Mouse (Mus musculus) layer of hippocampus, adult 9-11 months (tissue): ENCODE data around the gene Wrnip1.

Source experiments
- DNase-seq: peaks from one replicate; pipeline ENCODE4 v3.0.0; 2022

Wrnip1 gene

DNA sequence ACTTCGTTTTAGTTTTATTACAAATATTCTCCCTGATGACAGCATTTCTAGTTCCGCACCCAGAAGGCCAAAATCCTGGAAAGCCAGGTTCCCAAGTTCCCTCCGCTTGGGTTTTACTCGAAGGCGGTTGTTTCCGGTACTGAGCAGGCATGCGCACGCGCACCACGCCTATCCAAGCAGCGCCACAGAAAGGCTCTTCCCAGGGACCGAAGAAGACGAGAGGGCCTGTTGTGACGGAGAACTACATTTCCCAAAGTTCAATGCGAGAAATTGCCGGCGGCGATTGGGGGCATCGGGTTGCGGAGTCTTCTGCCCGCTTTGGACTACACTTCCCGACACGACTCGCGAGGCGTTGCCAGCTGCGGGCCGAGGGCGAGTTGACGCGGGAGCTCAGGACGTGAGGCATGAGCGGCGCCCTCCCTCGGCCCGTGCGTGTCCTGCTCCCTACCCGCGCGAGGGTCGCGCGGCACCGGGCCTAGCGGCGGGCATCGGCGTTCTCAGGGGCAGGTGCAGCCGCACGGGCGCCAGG lies at the start of gene Wrnip1:
Gene Wrnip1 (plus strand): TSS at position 346 of the 529 bp plus-strand sequence.
- peak; percentile 99 for DNase-seq

- no peak for DNase-seq
Observed at GRCm38 (mm10) chr13:32752066-32752657, 49.7 kb upstream of the Wrnip1 start.

- no peak for DNase-seq
Observed at GRCm38 (mm10) chr13:32759036-32759435, 42.8 kb upstream of the Wrnip1 start.

GRCm38 (mm10) chr13:32760795-32761194 lies 41.0 kb upstream of the Wrnip1 start:
- no peak for DNase-seq

DNA sequence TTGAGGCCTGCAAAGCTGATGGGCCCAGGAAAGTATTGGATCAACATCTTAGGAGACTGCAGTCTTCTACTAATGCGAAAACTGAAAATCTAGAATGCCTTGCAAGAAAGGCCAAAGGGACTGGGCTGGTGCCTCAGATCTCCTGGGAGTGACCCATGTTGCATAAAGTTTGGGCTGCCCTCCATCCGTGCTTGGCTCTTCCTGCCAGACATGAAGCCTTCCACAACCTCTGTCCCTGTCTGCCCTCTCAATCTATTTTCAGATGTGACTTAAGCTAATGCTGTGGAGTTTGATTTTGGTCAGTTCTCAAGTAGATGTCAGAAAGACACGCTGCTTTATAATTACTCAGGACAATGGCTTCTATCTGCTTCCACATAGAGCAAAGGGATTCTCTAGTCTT lies 38.7 kb upstream of the Wrnip1 start:
- DNase-seq = no peak

- no peak for DNase-seq
Observed at GRCm38 (mm10) chr13:32764448-32764847, 37.4 kb upstream of the Wrnip1 start.

DNA sequence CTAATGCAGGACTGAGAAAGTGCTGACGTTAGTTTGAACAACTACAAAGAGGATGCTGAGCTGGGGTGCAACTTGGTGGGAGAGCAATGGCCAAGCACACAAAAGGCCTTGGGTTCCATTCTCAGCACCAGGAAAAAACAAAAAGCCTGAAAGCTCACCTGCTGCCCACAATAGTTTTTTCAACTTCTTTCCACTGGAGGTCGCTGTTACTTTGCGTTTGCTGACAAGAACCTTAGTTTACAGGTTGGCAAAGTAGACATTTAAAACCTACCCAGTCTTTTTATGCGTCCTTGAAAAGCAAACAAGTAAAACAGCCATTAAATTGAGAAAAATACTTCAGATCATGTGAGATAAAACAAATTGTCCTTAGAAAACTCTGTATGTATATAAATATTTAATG lies 33.7 kb upstream of the Wrnip1 start:
- DNase-seq = no peak

DNA sequence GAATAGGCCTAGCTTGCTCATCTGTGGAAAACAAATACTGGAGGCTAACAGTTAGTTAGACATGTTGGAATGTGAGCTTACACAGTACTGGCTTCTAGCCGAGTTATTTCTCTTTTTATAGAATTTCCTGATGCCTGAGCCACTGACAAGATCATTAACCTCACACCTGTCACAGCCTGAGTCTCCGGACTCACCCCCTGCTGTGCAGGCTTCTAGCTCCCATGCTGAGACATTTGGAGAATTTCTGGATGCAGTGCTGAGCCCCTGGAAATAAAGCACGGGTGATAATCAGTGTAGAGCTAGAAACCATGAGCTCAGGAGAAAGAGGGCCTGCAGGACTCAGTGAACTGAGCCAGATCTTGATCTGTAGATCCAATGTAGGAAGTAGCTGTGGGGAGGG lies 31.9 kb upstream of the Wrnip1 start:
- DNase-seq = no peak

- DNase-seq = no peak
Observed at GRCm38 (mm10) chr13:32775889-32776288, 25.9 kb upstream of the Wrnip1 start.

DNA sequence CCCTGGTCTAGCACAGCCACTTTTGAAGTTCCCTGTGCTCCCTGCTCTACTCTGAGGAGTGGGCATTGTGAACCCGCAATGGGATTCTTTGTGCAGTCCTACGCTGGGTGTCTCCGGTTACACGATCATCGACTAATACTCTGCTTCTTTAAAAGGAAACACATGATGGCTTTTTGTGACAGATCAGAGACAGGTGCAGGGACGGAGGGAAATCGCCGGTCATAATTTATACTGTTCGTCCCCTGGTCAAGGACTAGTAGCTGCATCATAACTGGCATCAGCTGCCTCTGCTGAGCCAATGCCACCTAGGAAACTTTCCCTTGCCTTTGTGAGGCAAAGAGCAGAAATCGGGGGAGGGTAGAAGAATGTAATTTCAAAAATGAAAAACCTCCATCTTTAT lies 25.5 kb upstream of the Wrnip1 start:
- DNase-seq = no peak

- no peak for DNase-seq
Observed at GRCm38 (mm10) chr13:32778861-32779260, 23.0 kb upstream of the Wrnip1 start.

- no peak for DNase-seq
Observed at GRCm38 (mm10) chr13:32783055-32783454, 18.8 kb upstream of the Wrnip1 start.

- DNase-seq = no peak
Observed at GRCm38 (mm10) chr13:32783816-32784215, 18.0 kb upstream of the Wrnip1 start, which contains the start of gene Mylk4. Mylk4 (minus strand) TSS chr13:32783954.

GRCm38 (mm10) chr13:32787584-32787983 lies 14.3 kb upstream of the Wrnip1 start:
- no peak for DNase-seq

DNA sequence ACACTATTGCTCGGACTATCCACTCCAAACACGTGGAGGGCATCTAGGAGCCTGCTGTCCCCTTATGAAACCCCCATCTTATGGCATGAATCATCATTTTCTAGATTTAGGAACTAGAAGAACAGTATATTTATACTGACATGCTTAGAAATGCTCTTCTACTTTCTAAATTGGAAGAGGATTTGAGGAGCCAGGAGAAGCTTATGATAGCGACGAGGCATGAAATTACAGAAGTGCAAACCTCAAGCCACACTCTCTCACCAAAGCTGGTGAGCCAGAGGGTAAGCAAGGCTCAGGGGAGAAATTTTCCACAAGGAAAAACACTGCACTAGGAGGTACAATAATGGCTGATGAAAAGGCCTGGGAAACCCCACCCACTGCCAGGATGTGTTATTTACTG lies 12.1 kb upstream of the Wrnip1 start:
- no peak for DNase-seq

DNA sequence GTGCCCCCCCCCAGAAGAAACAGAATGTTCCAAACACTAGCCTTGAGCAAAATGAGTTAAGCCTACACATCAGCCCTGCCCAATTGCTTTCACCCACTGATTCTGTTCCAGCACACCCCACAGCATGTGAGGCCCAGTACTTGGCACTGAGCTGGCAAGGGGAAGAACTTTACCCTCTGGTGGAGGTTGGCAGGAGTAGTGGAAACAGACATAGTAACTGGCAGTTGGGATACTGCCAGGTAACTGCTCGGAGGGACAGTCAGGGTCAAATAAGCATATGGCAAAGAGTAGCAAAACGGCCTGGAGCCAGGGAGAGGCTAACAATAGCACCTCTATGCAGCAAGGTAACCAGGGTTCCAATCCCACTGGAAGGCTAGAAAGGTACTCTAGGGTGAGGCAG lies 7.2 kb upstream of the Wrnip1 start:
- DNase-seq = no peak

DNA sequence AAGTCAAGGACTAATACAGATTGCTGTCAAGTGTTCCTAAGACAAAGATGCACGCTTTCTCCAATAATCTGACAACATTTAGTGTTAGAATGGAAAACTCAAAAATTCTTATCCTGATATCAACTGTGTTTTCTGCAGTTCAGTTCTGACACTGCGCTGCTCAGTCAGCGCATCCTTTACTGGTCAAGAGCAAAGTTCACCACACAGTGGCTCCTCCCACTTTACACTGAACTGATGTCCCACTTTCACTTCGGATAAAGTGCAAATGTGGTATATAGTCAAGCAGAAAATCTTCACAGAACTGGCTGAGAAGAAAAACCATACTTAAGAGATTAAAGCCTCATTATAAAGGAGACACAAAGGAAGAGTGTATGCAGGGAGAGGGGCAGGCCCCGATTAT lies 6.7 kb upstream of the Wrnip1 start:
- DNase-seq = no peak

DNA sequence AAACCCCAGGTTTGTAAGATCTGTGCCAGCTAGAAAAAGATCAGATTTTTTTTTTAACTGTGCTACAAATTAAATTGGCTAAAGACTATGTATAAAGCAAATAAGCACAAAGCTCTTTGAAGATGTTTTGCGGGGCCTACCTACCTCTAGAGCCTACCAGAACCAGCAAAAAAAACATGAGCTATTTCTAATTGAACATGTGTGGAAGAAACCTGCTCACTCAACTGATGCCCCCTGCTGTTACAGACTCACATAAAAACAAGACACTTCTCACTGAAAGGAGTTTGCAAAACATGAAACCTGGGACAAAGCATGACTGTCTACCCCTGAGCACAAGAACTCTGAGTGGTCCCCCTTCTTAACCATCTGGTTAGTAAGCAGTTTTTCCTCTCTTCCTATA lies 4.8 kb upstream of the Wrnip1 start:
- no peak for DNase-seq

DNA sequence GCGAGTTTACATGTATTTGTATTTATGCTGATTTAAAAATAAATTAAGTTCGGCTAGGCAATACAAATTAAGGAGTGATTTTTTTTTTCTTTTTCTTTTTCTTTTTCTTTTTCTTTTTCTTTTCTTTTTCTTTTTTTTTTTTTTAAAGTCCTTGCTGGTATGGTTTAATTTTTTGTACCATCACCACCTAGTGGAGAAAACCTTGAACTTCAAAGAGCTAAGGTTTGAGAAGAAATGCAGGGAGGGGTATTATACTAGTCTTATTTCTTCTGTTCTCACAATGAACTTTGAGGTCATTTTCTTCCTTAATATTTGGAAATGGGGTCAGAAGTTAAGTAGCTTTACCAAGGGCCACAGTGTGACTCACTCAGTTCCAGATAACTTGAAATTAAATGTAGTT lies 2.7 kb upstream of the Wrnip1 start:
- DNase-seq = no peak

DNA sequence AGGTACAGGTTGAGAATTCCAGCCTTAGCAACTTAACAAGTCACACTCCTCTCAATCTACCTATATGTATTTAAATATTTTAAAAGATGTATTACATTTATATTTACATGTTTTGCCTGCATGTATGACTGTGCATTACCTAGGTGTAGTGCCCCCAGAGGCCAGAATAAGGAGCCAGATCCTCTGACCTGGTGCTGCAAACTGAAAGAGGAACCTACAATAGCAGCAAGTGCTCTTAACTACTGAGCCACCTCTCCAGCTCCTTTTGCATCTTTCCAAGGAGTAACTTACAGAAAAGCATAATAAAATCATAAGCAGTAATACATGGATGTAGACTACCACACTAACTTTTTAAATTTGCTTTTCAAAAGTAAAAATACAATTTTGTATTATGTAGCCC lies 979 bp upstream of the Wrnip1 start:
- no peak for DNase-seq

DNA sequence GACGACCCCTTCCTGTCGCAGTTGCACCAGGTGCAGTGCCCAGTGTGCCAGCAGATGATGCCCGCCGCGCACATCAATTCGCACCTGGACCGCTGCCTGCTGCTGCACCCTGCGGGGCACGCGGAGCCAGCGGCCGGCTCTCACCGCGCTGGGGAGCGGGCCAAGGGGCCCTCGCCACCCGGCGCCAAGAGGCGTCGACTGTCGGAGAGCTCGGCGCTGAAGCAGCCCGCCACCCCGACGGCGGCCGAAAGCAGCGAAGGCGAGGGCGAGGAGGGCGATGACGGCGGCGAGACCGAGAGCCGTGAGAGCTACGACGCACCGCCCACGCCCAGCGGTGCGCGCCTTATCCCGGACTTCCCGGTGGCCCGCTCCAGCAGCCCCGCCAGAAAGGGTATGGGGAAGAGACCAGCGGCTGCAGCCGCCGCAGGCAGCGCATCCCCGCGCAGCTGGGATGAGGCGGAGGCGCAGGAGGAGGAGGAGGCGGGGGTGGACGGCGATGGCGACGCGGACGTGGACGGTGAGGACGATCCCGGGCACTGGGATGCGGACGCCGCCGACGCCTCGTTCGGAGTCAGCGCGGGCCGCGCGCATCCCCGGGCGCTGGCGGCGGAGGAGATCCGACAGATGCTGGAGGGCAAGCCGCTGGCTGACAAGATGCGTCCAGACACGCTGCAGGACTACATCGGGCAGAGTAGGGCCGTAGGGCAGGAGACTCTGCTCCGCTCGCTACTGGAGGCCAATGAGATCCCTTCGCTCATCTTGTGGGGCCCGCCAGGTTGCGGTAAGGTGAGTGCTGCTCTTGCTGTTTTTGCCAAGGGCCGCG lies 632 bp downstream of the Wrnip1 start, which contains the start of gene D930007J09Rik:
Gene D930007J09Rik (minus strand): TSS at position 591 of the 823 bp plus-strand sequence.
- peak; percentile 63 for DNase-seq

GRCm38 (mm10) chr13:32803701-32804345 lies 2.0 kb downstream of the Wrnip1 start:
- DNase-seq = no peak

DNA sequence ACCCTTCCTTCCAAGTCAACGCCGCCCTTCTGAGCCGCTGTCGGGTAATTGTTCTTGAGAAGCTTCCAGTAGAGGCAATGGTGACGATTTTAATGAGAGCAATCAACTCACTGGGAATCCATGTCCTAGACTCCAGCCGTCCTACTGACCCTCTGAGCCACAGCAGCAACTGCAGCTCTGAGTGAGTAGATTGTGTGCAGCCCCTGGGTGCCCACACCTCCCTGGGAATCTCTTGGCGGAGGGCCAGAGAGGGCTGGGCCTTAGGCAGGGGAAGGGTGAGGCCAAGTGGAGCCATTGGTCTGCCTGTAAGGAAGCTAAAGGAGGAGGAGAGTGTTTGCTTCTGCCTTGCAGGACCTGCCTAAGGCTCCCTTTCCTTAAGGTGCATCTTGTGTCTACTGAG lies 5.0 kb downstream of the Wrnip1 start:
- DNase-seq = no peak

GRCm38 (mm10) chr13:32807624-32808023 lies 5.8 kb downstream of the Wrnip1 start:
- no peak for DNase-seq
